Mouse (Mus musculus) thymus, postnatal 4 days (tissue): ENCODE measurements at regions not wholly inside any gene's neighbourhood (a gene's known extent, or its start where the extent isn't known, plus 50 kb on each side); places are given as distances from the start of the nearest gene placed in this dataset.

Experiments
- DNase-seq: peaks from one replicate; pipeline ENCODE4 v3.0.0; 2021

- no peak for DNase-seq
These were observed 118.5 kb upstream of the Lmo4 start for GRCm38 (mm10) chr3:144323524-144323923.

DNA sequence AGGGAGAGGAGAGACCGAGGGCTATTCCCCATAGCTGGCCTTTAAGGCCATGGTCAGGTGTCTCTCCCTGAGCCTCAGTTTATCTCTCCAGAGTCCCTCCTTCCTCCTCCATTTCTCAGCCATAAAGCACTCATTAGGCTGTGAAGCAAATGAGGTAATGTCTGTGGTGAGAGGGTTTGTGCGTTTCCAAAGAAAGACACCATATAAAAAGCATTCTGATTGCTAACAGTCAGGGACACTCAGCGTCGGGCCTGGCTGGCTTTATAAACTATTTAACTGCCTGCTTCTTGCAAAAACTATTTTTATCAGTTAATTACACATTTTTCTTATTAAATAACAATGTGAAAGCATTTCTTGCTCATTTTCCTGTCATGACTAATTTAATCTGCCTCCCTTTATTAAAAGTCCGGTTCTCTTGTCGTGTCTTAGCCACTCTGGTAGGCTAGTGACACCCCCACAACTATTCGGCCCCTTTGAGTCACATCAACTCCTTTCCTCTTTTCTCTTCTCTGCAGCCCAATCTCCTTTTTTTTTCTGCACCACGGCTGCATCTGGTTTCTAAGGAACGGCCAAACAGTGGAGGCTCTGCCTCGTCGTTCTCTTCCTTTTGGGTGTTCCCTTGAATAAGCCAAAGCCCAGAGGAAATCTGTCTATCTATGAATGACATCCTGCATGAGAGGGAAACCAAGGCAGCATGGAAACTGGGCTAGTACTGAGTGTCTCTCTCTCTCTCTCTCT is 114.6 kb upstream of the Lmo4 start:
- no peak for DNase-seq

- DNase-seq, result no peak
These were observed 113.9 kb upstream of the Lmo4 start for GRCm38 (mm10) chr3:144318761-144319467.

DNA sequence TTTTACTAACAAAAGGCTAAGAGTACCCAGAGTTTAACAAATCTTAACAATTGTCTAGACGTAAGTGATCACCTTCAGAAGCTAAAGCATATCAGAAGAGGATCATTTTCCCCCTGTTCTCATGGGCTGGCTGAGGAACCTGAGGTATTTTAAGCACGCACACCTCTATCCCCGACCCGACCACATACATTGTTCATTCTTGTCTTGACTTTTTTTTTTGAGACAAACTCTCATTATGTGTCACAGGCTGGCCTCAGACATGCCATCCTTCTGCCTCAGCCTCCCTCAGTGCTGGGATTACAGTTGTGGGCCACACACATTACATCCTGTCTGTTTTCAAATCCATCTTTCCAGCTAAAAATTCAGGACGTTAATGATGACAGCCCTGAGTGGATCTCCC is 105.7 kb upstream of the Lmo4 start:
- no peak for DNase-seq

DNA sequence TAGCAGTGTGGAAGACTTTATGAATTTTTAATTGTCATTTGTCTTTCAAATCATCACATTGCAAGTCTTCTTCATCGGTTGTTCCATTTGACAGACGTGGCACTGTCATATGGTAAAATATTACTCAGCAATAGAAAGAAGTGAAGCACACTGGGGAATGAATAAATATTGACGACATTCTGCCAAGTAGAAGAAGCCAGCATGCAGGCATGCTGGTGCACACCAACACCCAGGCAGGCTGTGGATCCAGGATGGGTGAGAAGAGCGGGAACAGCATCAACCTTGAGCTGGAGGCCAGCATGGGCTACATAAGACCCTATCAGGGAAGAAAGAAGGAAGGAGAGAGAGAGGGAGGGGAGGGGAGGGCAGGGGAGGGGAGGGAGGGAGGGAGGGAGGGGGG is 103.6 kb upstream of the Lmo4 start:
- no peak for DNase-seq

GRCm38 (mm10) chr3:144307557-144307956 is 102.5 kb upstream of the Lmo4 start:
- DNase-seq, result no peak

DNA sequence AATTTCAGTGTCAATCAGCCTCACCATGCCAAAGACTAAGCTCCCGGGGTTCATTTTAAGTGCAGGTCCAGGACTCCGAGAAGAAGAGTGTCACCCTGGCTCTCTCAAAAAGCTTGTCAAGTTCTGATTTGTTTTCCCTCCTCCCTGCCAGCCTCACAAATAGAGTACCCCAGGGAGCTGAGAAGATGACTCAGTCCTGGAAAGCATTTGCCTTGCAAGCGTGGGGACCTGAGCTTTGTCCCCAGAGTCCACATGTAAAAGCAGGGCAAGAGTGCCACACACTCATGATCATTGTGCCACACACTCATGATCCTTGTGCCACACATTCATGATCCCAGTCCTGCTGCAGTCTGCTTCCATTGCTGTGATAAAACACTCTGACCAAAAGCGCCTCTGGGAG is 100.4 kb upstream of the Lmo4 start:
- DNase-seq, result no peak

- no peak for DNase-seq
These were observed 99.9 kb upstream of the Lmo4 start for GRCm38 (mm10) chr3:144304924-144305323.

DNA sequence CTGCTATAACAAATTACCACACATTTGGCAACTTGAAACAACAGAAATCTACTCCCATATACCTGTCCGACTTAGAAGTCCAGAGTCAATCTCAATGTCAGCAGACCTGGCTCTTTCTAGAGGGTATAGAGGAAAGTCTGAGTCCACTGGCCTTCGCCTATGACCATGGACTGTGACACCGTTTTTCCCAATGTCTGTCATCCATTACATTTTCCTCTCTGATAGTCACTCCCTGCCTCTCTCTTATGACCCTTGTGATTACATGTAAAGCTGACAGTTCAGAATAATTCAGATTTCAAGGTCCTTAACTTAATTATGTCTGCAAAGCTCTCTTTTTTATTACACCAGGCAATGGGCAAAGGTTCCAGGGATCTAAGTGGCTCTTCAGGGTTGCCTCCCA is 97.6 kb upstream of the Lmo4 start:
- no peak for DNase-seq

DNA sequence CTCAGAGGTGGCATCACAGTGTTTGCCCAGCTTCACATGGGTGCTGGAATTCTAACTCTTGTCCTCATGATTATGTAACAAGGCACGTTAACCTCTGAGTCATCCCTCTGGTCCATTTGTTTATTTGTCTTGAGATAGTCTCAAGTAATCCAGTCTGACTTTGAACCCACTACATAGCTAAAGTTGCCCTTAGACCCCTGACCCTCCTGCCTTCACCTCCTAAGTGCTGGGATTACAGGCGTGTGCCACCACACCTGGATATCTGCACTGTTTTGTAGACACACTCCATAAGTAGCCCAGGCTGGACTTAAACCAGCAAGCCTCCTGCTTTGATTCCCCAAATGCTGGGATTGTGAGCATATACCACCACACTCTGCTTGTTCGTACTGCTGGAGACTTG is 96.0 kb upstream of the Lmo4 start:
- no peak for DNase-seq

DNA sequence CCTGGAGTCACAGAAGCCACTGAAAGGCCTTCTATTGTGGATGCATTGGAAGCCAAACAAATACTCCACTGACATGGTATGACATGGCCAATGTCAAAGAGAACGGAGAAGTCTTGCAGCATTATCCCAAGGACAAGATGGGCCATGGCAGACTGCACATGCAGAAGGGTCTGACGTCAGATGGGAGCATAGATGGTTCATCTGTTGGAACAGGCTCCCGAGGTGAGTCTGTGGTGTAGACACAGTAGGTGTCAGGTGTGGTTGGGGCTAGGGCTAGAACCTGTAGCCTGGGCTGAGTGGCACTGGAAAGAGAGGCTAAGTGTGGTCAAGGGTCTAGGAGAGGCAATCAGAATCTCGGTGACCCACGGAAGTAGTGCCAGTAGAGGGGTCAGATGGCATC is 94.2 kb upstream of the Lmo4 start:
- DNase-seq, result no peak

DNA sequence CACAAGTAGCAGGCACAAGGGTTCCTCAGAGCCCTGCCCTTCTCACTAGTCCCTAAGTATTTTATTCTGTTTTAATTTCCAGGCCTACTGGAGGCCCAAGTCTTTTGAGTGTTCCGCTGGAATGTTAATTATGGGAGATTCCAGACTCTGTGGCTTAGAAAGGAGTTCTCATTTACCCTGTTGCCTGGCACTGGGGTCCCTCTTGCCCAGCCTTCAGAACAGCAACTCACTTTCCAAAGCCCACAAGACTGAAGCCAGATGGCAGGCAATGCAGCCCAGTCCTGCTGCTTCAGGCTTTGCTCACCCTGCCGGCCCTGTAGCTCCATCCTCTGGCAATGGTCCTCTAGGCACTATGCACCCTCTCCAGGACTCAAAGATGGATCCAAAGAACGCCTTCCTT is 84.5 kb upstream of the Lmo4 start:
- no peak for DNase-seq

- no peak for DNase-seq
These were observed 81.1 kb upstream of the Lmo4 start for GRCm38 (mm10) chr3:144286100-144286499.

DNA sequence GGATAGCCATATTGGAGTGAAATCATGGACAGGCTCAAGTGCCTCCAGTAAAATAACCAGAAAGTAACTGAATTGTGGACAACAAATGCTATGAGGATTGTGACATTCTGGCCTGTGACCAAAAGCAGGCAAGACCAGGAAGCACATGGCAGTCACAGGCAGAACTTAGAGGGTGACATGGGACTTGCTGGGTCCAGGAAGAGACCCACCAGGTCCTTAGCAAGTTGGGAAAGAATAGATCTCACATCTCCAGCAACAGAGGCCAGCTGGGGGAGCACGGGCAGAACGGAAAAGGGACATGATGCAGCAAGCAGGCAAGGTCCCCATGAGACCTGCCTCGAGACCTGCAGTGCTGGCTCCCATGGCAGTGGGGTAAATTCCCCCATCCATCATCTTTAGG is 79.3 kb upstream of the Lmo4 start:
- DNase-seq, result no peak

GRCm38 (mm10) chr3:144273115-144273514 is 68.1 kb upstream of the Lmo4 start:
- DNase-seq, result no peak

GRCm38 (mm10) chr3:144270206-144270605 is 65.2 kb upstream of the Lmo4 start:
- DNase-seq, result no peak

GRCm38 (mm10) chr3:144264554-144264953 is 59.5 kb upstream of the Lmo4 start:
- DNase-seq, result no peak

DNA sequence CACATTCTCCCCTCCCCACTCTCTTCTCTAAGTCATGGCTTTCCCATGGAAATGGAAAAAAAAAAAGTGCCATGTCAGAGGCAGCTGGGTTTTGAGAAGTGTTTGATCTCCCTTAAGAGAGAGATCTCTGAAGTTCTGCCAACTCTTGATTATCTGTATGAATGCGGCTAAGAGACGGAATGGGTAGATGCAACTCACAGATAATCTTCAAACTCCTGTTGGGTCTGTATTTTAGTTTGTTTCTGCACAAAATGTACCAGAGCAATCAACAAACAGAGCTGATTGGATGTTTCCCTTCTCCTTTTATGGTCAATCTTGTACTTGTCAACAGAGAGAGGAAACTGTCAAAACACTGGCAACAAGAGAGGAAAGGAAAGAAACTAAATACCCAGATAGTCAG is 55.9 kb upstream of the Lmo4 start:
- DNase-seq, result no peak

DNA sequence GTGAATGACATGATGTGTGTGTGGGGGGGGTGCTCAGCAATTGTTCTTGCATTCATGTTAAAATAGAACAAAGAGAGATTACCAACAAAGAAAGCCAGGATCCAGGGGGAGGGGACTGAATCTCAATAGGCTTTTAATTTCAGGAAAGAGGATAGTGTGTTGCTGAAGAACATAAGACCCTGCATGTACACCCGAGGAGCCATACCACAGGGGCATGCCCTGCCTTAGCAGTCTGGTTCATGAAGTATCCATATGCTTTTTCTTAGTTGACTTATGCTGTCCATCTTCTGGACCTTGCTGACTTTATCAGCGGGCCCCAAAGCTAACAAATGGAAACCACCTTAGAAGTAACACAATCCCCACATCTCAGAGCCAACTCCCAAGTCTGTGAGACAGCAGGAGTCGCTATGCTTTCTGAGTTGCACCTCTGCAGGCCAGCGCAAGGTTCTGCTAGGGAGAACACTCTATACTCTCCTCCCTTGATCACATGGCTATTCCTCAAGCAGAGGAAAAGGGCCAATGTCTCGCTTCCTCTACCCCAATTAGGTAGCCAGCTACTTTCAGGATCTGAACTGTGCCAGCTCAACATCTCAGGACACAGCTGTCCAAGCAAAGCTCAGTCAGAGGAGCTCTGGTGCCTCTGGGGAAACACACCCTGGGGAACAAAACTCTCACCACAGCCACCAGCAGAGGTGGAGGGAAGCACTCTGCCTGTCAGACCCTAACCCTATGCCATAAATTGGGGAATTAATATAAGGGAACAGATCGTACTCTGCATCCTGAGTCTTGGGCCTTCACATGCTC is 52.9 kb upstream of the Lmo4 start:
- no peak for DNase-seq

- DNase-seq, result no peak
These were observed 52.2 kb upstream of the Lmo4 start for GRCm38 (mm10) chr3:144257196-144257595.

GRCm38 (mm10) chr3:144255596-144256550 is 50.9 kb upstream of the Lmo4 start:
- DNase-seq, result no peak
